Mouse (Mus musculus) heart, embryonic 10.5 days (tissue): ENCODE results near the gene Ankrd53. TPM values are rescaled to one million over a fixed set of nuclear protein-coding genes. Genes with fewer than 3 reads are reported as not detected.
A peak's percentile ranks its signal among the peaks of the same experiment; 100 is the strongest.
"Not testable (repeated sequence)": the region's sequence is repeated elsewhere in the genome, so short reads cannot be mapped to it uniquely, and the experiment has no call there.

ENCODE experiments used
- DNase-seq: peaks from one replicate; pipeline ENCODE4 v3.0.0-alpha.2; 2017; ENCODE audit warnings: low spot score
- H3K27ac ChIP-seq: fragments of 300-500 bp; sonication (generic); 2 replicates; pipeline ENCODE4 v1.5.1; 2016; ENCODE audit warnings: mild to moderate bottlenecking
- H3K27me3 ChIP-seq: fragments of 300-500 bp; sonication (generic); 2 replicates; pipeline ENCODE4 v1.6.1; 2016; ENCODE audit warnings: mild to moderate bottlenecking; ENCODE audit not compliant: poor library complexity, insufficient read depth, severe bottlenecking
- H3K36me3 ChIP-seq: fragments of 300-500 bp; sonication (generic); 2 replicates; pipeline ENCODE4 v1.6.1; 2016; ENCODE audit warnings: mild to moderate bottlenecking, moderate library complexity
- H3K4me1 ChIP-seq: fragments of 300-500 bp; sonication (generic); 2 replicates; pipeline ENCODE4 v1.6.1; 2016; ENCODE audit warnings: mild to moderate bottlenecking
- H3K4me3 ChIP-seq: fragments of 300-500 bp; sonication (generic); 2 replicates; pipeline ENCODE4 v1.5.1; 2016; ENCODE audit warnings: mild to moderate bottlenecking, moderate library complexity
- H3K9me3 ChIP-seq: fragments of 300-500 bp; sonication (generic); 2 replicates; pipeline ENCODE4 v1.6.1; 2016; ENCODE audit warnings: mild to moderate bottlenecking, moderate library complexity
- WGBS: fragments of 180-500 bp; shearing (Covaris S2); methylation state at CpG from one replicate; pipeline ENCODE4 v1.1.7; 2016; 5-methylcytosine and 5-hydroxymethylcytosine counted together
- polyA plus RNA-seq: library from polyadenylated mRNA; unstranded; fragments of >200 nt; fragmentation: Nextera tagmentation; extraction: Ambion mirVana; gene quantifications from 2 replicates; pipeline ENCODE4 v1.2.1, GENCODE M21; 2016

Gene Ankrd53
- polyA plus RNA-seq, 1 experiment from 2014 or later, result 0.10 TPM

DNA sequence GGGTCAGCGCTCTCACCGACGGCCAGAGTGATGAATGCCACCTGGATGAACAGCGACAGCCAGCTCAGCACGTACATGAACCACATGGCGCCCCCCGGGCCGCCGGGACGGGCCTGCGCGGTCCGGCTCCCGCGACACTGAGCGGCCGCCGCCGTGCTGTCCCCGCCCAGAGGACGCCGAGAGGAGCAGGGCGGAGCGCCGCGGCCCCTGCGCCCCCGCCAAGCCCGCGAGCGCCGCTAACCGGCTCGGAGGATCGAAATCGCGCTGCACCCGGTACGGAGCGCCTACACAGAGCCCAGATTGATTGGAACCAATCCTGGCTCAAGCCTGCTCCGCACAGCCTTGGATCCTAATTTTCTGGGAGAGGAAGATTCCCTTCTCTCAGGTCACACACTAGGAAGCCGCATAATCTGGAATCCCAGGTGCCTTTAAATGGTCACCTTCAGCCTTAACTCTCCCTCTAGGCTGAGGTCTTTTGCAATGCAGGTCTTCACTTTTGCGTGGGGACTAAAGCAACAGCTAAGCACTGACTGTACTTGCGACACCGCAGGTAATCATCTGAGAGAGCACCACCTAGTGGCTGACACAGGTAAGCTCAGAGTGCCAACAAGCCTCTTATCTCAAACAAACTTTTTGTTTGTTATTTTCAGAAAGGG is 13.3 kb downstream of the Ankrd53 start, which contains the start of gene Tex261:
Gene Tex261 (minus strand): TSS at position 176 of the 656 bp plus-strand sequence.
- under 1% methylated on average over 45 of the region's 45 CpGs for WGBS
- Histone ChIP-seq H3K9me3 (no peaks in the 10 kb centered on the region), H3K4me3 (peak within 1 kb of the TSS; percentile 96)

GRCm38 (mm10) chr6:83778306-83778705 is 15.9 kb downstream of the Ankrd53 start:
- Histone ChIP-seq H3K36me3 (peaks cover 3% of the 10 kb centered on the region), H3K27ac (no peak overlapping the region), H3K4me1 (peaks cover 11% of the 10 kb centered on the region), H3K9me3 (no peaks in the 10 kb centered on the region), H3K4me3 (no peak overlapping the region), H3K27me3 (no peaks in the 10 kb centered on the region)
- WGBS, result 84% methylated on average over 7 of the region's 7 CpGs
- no peak for DNase-seq

More for the DNA sequence above, 13.3 kb downstream of the Ankrd53 start, which contains the start of gene Tex261:
- Histone ChIP-seq H3K27me3 (no peaks in the 10 kb centered on the region), H3K27ac (peak within 1 kb of the TSS; percentile 95), H3K4me1 (peaks cover 11% of the 10 kb centered on the region), H3K36me3 (peaks cover 29% of the 10 kb centered on the region)
- DNase-seq, result peak; percentile 93

DNA sequence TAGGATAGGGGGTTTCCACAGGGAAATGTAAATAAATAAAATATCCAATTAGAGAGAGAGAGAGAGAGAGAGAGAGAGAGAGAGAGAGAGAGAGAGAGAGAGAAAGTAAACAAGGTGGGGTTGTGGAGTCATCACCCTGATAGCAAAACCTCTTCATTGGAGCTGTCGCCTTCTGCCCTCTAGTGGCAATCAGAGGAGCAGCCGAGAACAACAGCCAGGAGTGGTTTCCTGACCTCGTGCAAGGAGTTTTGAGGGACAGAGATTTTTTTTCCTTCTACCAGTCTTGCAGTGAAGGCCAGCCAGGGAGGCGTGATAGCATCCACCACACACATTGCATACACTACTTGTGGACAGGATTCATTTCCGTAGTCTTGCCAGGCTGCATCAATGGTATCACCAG is 16.6 kb downstream of the Ankrd53 start:
- Histone ChIP-seq H3K36me3 (no peaks in the 10 kb centered on the region), H3K27ac (no peak overlapping the region), H3K4me3 (no peak overlapping the region), H3K27me3 (no peaks in the 10 kb centered on the region), H3K4me1 (peaks cover 10% of the 10 kb centered on the region), H3K9me3 (no peaks in the 10 kb centered on the region)
- no peak for DNase-seq
- 6% methylated on average over 5 of the region's 5 CpGs for WGBS

- Histone ChIP-seq H3K36me3 (no peaks in the 10 kb centered on the region), H3K27me3 (peaks cover 9% of the 10 kb centered on the region; the same call in 1 of the 2 replicates)
- WGBS, result 70% methylated on average over 3 of the region's 3 CpGs
Measured at GRCm38 (mm10) chr6:83786426-83786825, 24.0 kb downstream of the Ankrd53 start.

GRCm38 (mm10) chr6:83788554-83788953 is 26.1 kb downstream of the Ankrd53 start:
- Histone ChIP-seq H3K27me3 (peaks cover 9% of the 10 kb centered on the region; the same call in 1 of the 2 replicates), H3K4me1 (peaks cover 11% of the 10 kb centered on the region), H3K9me3 (no peaks in the 10 kb centered on the region), H3K36me3 (no peaks in the 10 kb centered on the region), H3K27ac (no peak overlapping the region), H3K4me3 (no peak overlapping the region)
- DNase-seq, result peak; percentile 69
- WGBS, result 67% methylated on average over 7 of the region's 7 CpGs

More at GRCm38 (mm10) chr6:83786426-83786825, 24.0 kb downstream of the Ankrd53 start:
- Histone ChIP-seq H3K4me3 (no peak overlapping the region), H3K27ac (no peak overlapping the region), H3K4me1 (peaks cover 8% of the 10 kb centered on the region), H3K9me3 (no peaks in the 10 kb centered on the region)
- DNase-seq, result no peak

- H3K4me1 ChIP-seq, result peaks cover 23% of the 10 kb centered on the region
- not testable (repeated sequence) for DNase-seq, H3K27me3 ChIP-seq, H3K9me3 ChIP-seq, H3K4me3 ChIP-seq, H3K27ac ChIP-seq, H3K36me3 ChIP-seq
- WGBS, result 82% methylated on average over 5 of the region's 5 CpGs
Measured at GRCm38 (mm10) chr6:83790533-83790932, 28.1 kb downstream of the Ankrd53 start.

GRCm38 (mm10) chr6:83791251-83791890 is 28.9 kb downstream of the Ankrd53 start:
- H3K36me3 ChIP-seq, result no peaks in the 10 kb centered on the region
- DNase-seq, result peak; percentile 62
- H3K4me1 ChIP-seq, result peaks cover 26% of the 10 kb centered on the region
- H3K27ac ChIP-seq, result no peak overlapping the region
- H3K4me3 ChIP-seq, result no peak overlapping the region
- 58% methylated on average over 4 of the region's 4 CpGs for WGBS
- H3K9me3 ChIP-seq, result no peaks in the 10 kb centered on the region
- peaks cover 9% of the 10 kb centered on the region; the same call in 1 of the 2 replicates for H3K27me3 ChIP-seq

DNA sequence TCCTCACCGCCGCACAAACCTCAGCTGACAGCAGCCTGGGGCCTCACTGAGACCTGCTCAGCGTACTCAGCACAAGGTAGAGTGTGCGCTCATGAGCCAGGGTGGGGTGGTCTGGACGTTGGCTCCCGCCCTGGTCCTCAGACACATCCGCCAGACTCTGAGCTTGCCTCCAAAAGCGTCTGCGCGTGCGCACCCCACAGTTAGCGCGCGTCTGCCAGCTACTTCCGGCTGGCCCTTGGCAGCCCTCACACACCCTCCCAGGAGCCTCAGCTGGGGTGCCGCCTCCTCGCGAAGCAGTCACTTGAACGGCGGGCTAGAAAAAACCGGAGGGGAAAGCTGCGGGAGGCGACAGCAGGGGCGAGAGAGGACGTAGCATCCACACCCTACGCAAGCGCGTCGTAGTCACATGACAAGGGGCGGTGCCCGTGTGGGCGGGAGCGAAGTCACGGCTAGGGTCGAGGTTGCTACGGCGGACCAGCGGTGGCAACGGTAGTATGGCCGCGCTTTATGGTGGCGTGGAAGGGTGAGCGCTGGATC is 32.4 kb downstream of the Ankrd53 start, which contains the start of gene Nagk:
Gene Nagk (plus strand): TSS at position 223 of the 537 bp plus-strand sequence.
- Histone ChIP-seq H3K27ac (peak within 1 kb of the TSS; percentile 96), H3K36me3 (peaks cover 12% of the 10 kb centered on the region), H3K4me1 (peaks cover 21% of the 10 kb centered on the region), H3K9me3 (no peaks in the 10 kb centered on the region), H3K27me3 (no peaks in the 10 kb centered on the region), H3K4me3 (peak within 1 kb of the TSS; percentile 81)
- peak; percentile 98 for DNase-seq
- WGBS, result under 1% methylated on average over 43 of the region's 43 CpGs

GRCm38 (mm10) chr6:83795492-83795900 is 33.1 kb downstream of the Ankrd53 start:
- Histone ChIP-seq H3K27ac (peak overlapping the region; percentile 96), H3K4me3 (peak overlapping the region; percentile 81), H3K36me3 (peaks cover 15% of the 10 kb centered on the region), H3K4me1 (peaks cover 21% of the 10 kb centered on the region), H3K9me3 (no peaks in the 10 kb centered on the region), H3K27me3 (no peaks in the 10 kb centered on the region)
- WGBS, result 6% methylated on average over 13 of the region's 13 CpGs
- no peak for DNase-seq

DNA sequence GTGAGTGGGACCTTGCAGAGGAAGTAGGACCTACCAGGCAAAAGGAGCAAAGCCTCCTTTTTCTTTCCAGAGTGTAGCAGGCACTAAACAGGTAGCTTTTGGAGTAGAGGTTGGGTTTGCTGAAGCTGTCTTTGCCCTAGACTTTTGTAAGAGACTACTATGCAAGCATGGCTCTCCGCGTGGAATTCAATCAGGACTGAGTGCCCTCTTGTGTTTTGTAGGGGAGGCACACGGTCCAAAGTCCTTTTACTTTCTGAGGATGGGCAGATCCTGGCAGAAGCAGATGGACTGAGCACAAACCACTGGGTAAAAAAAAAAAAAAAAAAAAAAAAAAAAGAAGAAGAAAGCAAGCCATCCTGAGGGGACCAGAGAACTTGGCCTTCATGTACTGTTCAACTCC is 34.2 kb downstream of the Ankrd53 start:
- Histone ChIP-seq H3K4me3 (no peak overlapping the region), H3K9me3 (no peaks in the 10 kb centered on the region), H3K27me3 (no peaks in the 10 kb centered on the region), H3K36me3 (peaks cover 27% of the 10 kb centered on the region), H3K27ac (no peak overlapping the region), H3K4me1 (peaks cover 15% of the 10 kb centered on the region)
- DNase-seq, result no peak
- WGBS, result 58% methylated on average over 3 of the region's 3 CpGs

- Histone ChIP-seq H3K27me3 (no peaks in the 10 kb centered on the region), H3K4me1 (no peaks in the 10 kb centered on the region), H3K27ac (no peak overlapping the region), H3K36me3 (peaks cover 51% of the 10 kb centered on the region), H3K4me3 (no peak overlapping the region), H3K9me3 (no peaks in the 10 kb centered on the region)
- no peak for DNase-seq
- WGBS, result 92% methylated on average over 5 of the region's 5 CpGs
Measured at GRCm38 (mm10) chr6:83802033-83802432, 39.6 kb downstream of the Ankrd53 start.

- H3K4me3 ChIP-seq, result no peak overlapping the region
- no peaks in the 10 kb centered on the region for H3K27me3 ChIP-seq
- no peaks in the 10 kb centered on the region for H3K9me3 ChIP-seq
- H3K36me3 ChIP-seq, result peaks cover 56% of the 10 kb centered on the region
- H3K27ac ChIP-seq, result no peak overlapping the region
- DNase-seq, result no peak
- WGBS, result 91% methylated on average over 3 of the region's 3 CpGs
- H3K4me1 ChIP-seq, result no peaks in the 10 kb centered on the region
Measured at GRCm38 (mm10) chr6:83802846-83803245, 40.4 kb downstream of the Ankrd53 start.

DNA sequence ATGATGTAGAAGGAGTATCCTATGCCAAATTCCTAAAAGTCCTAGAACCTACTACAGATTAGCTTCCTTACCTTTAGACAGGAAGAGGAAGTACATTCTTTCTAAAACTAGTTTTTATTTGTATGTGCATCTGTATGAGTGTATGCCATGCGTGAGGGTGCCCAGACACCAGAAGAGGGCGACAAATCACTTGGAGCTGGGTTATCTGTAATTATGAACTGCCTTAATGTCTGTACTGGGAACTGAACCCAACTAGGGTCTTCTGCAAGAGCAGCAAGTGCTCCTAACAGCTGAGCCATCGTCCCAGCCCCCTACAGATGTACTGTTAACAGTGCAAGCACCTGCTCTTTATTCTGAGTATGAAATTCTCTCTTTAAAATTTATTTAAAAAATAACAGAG is 53.4 kb downstream of the Ankrd53 start:
- no peak overlapping the region for H3K27ac ChIP-seq

More for the DNA sequence above, 53.4 kb downstream of the Ankrd53 start:
- H3K9me3 ChIP-seq, result no peaks in the 10 kb centered on the region
- WGBS, result 92% methylated on average over 3 of the region's 3 CpGs
- H3K4me1 ChIP-seq, result no peaks in the 10 kb centered on the region
- H3K4me3 ChIP-seq, result no peak overlapping the region
- H3K27me3 ChIP-seq, result no peaks in the 10 kb centered on the region
- H3K36me3 ChIP-seq, result peaks cover 41% of the 10 kb centered on the region
- DNase-seq, result no peak
